Mouse (Mus musculus): ENCODE results near the gene Chrne. TPM values are rescaled to one million over a fixed set of nuclear protein-coding genes. Genes with fewer than 3 reads are reported as not detected.

Chrne gene
- polyA plus RNA-seq, 1 experiment, result 0.91 TPM

DNA sequence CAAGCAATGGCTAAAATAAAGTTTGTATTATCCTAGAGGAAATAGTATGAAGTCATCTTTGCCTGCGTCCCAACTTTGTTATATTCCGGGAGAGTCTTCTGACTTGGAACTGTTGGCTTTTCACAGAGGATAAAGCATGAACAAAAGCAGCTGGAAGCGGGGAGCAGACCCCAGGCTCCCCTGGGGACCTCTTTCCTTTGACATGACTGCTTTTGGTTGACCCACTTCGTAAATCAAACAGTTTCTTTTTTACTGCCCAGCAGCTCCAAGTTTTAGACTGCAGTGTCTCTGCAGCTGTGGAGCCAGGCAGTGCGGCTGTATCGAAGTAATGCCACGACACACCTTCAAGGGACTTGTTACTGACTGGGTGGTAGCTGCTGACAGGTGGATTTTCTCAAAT is 52.4 kb downstream of the Chrne start:
- no peak for TF ChIP-seq POLR2A (IDR thresholded peaks at IDR 0.05; ENCODE audit: borderline replicate concordance, extremely low read depth, low read depth, low read length)
- TF ChIP-seq CTCF (IDR thresholded peaks at IDR 0.05; ENCODE audit: insufficient read depth, low read length), result no peak
- 66% methylated on average over 7 of the region's 7 CpGs for WGBS
- no peak overlapping the region for H3K4me3 ChIP-seq (replicated peaks; ENCODE audit: extremely low read depth, low read depth, low read length)
- DNase-seq, result no peak
- H3K4me1 ChIP-seq (ENCODE audit: control insufficient read depth, insufficient read depth, low read length), result peaks cover 3% of the 10 kb centered on the region

Other genes with a start within 250 kb of the Chrne start
- gene Pelp1, start 209.2 kb downstream of the Chrne start, polyA plus RNA-seq (2012; rRNA removed), result 15.9 and 17.4 TPM in 2 replicates
- 48.2 and 80.2 TPM in 2 replicates for gene Arrb2, start 186.6 kb downstream of the Chrne start, polyA plus RNA-seq (2012; rRNA removed)
- gene Med11, start 167.3 kb downstream of the Chrne start, polyA plus RNA-seq (2012; rRNA removed), result 21.6 and 26.9 TPM in 2 replicates
- 8.7 and 12.3 TPM in 2 replicates for gene Zmynd15, start 159.8 kb downstream of the Chrne start, polyA plus RNA-seq (2012; rRNA removed)
- 67.2 and 74.6 TPM in 2 replicates for gene Cxcl16, start 159.2 kb downstream of the Chrne start, polyA plus RNA-seq (2012; rRNA removed)
- 0.50 and 1.00 TPM in 2 replicates for gene Tm4sf5, start 114.0 kb downstream of the Chrne start, polyA plus RNA-seq (2012; rRNA removed)
- 0.20 and 0.26 TPM in 2 replicates for gene Vmo1, start 104.6 kb downstream of the Chrne start, polyA plus RNA-seq (2012; rRNA removed)
- 0.12 and 0.34 TPM in 2 replicates for gene Gltpd2, start 100.0 kb downstream of the Chrne start, polyA plus RNA-seq (2012; rRNA removed)
- gene Psmb6, start 93.8 kb downstream of the Chrne start, polyA plus RNA-seq (2012; rRNA removed), result 202 and 264 TPM in 2 replicates
- gene Gm40193, start 86.3 kb downstream of the Chrne start, polyA plus RNA-seq (2012; rRNA removed), result not detected in 2 replicates
- 32.4 and 47.2 TPM in 2 replicates for gene Pld2, start 79.2 kb downstream of the Chrne start, polyA plus RNA-seq (2012; rRNA removed)
- 119 and 120 TPM in 2 replicates for gene Mink1, start 56.3 kb downstream of the Chrne start, polyA plus RNA-seq (2012; rRNA removed)
- gene 4930544D05Rik, start 3.4 kb downstream of the Chrne start, polyA plus RNA-seq (2012; rRNA removed), result 0.16 TPM in 1 of 2 replicates, not detected in the other
- 0.70 and 1.7 TPM in 2 replicates for gene Gp1ba, start 19.9 kb upstream of the Chrne start, polyA plus RNA-seq (2012; rRNA removed)
- 116 and 146 TPM in 2 replicates for gene Rnf167, start 28.0 kb upstream of the Chrne start, polyA plus RNA-seq (2012; rRNA removed)
- 83.6 and 113 TPM in 2 replicates for gene Slc25a11, start 28.3 kb upstream of the Chrne start, polyA plus RNA-seq (2012; rRNA removed)
- gene Pfn1, start 35.4 kb upstream of the Chrne start, polyA plus RNA-seq (2012; rRNA removed), result 933 and 1,129 TPM in 2 replicates
- gene Eno3, start 38.0 kb upstream of the Chrne start, polyA plus RNA-seq (2012; rRNA removed), result 19.6 and 97.3 TPM in 2 replicates
- 24.7 and 39.0 TPM in 2 replicates for gene Spag7, start 50.2 kb upstream of the Chrne start, polyA plus RNA-seq (2012; rRNA removed)
- gene Camta2, start 68.9 kb upstream of the Chrne start, polyA plus RNA-seq (2012; rRNA removed), result 33.1 and 35.7 TPM in 2 replicates
- gene Inca1, start 80.9 kb upstream of the Chrne start, polyA plus RNA-seq (2012; rRNA removed), result 1.6 and 2.0 TPM in 2 replicates
- gene Kif1c, start 81.3 kb upstream of the Chrne start, polyA plus RNA-seq (2012; rRNA removed), result 78.2 and 103 TPM in 2 replicates
- gene Zfp3, start 145.0 kb upstream of the Chrne start, polyA plus RNA-seq (2012; rRNA removed), result 1.4 and 2.3 TPM in 2 replicates
- gene Scimp, start 193.4 kb upstream of the Chrne start, polyA plus RNA-seq (2012; rRNA removed), result 2.6 and 3.5 TPM in 2 replicates
- 3.4 TPM in 2 replicates for gene Rabep1, start 225.6 kb upstream of the Chrne start, polyA plus RNA-seq (2012; rRNA removed)

Data from lung, adult 2 months (tissue).